Mouse (Mus musculus): ENCODE measurements around the gene Gm20708. TPM values are rescaled to one million over a fixed set of nuclear protein-coding genes. Genes with fewer than 3 reads are reported as not detected.

The Gm20708 gene
- polyA plus RNA-seq, 1 experiment from 2014 or later: 0.31 TPM

GRCm38 (mm10) chr11:117852875-117853274 lies 43.4 kb downstream of the Gm20708 start:
- Histone ChIP-seq H3K9me3 (peaks cover 7% of the 10 kb centered on the region; the same call in 1 of the 2 replicates), H3K4me3 (no peak overlapping the region), H3K4me1 (replicated peaks) (peaks cover 30% of the 10 kb centered on the region), H3K36me3 (peaks cover 69% of the 10 kb centered on the region), H3K27ac (no peak overlapping the region), H3K27me3 (ENCODE audit: insufficient read depth, poor library complexity, severe bottlenecking) (no peaks in the 10 kb centered on the region)
- WGBS: 92% methylated on average over 3 of the region's 3 CpGs
- no peak for DNase-seq (ENCODE audit: low spot score)

GRCm38 (mm10) chr11:117854241-117854640 lies 44.8 kb downstream of the Gm20708 start:
- Histone ChIP-seq H3K27me3 (ENCODE audit: insufficient read depth, poor library complexity, severe bottlenecking) (peaks cover 9% of the 10 kb centered on the region), H3K36me3 (peaks cover 74% of the 10 kb centered on the region), H3K4me1 (replicated peaks) (peaks cover 26% of the 10 kb centered on the region), H3K9me3 (peaks cover 7% of the 10 kb centered on the region; the same call in 1 of the 2 replicates), H3K4me3 (no peak overlapping the region), H3K27ac (no peak overlapping the region)
- DNase-seq (ENCODE audit: low spot score): no peak
- 91% methylated on average over 9 of the region's 9 CpGs for WGBS

- Histone ChIP-seq H3K36me3 (peaks cover 74% of the 10 kb centered on the region), H3K4me3 (no peak overlapping the region), H3K4me1 (replicated peaks) (peaks cover 26% of the 10 kb centered on the region), H3K9me3 (peaks cover 7% of the 10 kb centered on the region; the same call in 1 of the 2 replicates), H3K27ac (no peak overlapping the region), H3K27me3 (ENCODE audit: insufficient read depth, poor library complexity, severe bottlenecking) (peaks cover 20% of the 10 kb centered on the region)
- WGBS: 93% methylated on average over 5 of the region's 5 CpGs
- DNase-seq (ENCODE audit: low spot score): no peak
Measured at GRCm38 (mm10) chr11:117855360-117855759, 45.9 kb downstream of the Gm20708 start.

- H3K4me1 ChIP-seq (replicated peaks): peaks cover 27% of the 10 kb centered on the region
- H3K27ac ChIP-seq: no peak overlapping the region
- peaks cover 72% of the 10 kb centered on the region for H3K36me3 ChIP-seq
- DNase-seq (ENCODE audit: low spot score): no peak
- 82% methylated on average over 1 of the region's 1 CpGs for WGBS
- H3K4me3 ChIP-seq: no peak overlapping the region
- H3K27me3 ChIP-seq (ENCODE audit: insufficient read depth, poor library complexity, severe bottlenecking): peaks cover 26% of the 10 kb centered on the region
- H3K9me3 ChIP-seq: peaks cover 7% of the 10 kb centered on the region; the same call in 1 of the 2 replicates
Measured at GRCm38 (mm10) chr11:117855975-117856374, 46.5 kb downstream of the Gm20708 start.

GRCm38 (mm10) chr11:117857462-117857861 lies 48.0 kb downstream of the Gm20708 start:
- Histone ChIP-seq H3K36me3 (peaks cover 57% of the 10 kb centered on the region), H3K27me3 (ENCODE audit: insufficient read depth, poor library complexity, severe bottlenecking) (peaks cover 41% of the 10 kb centered on the region), H3K4me1 (replicated peaks) (peaks cover 28% of the 10 kb centered on the region), H3K9me3 (peaks cover 7% of the 10 kb centered on the region; the same call in 1 of the 2 replicates), H3K4me3 (no peak overlapping the region), H3K27ac (no peak overlapping the region)
- DNase-seq (ENCODE audit: low spot score): no peak
- 94% methylated on average over 10 of the region's 10 CpGs for whole genome bisulfite sequencing

- peaks cover 50% of the 10 kb centered on the region for H3K27me3 ChIP-seq (ENCODE audit: insufficient read depth, poor library complexity, severe bottlenecking)
- no peak for DNase-seq (ENCODE audit: low spot score)
- 0 out of 2 replicates have a peak overlapping the region, but pooled peaks have one; percentile 5 for H3K27ac ChIP-seq
- H3K9me3 ChIP-seq: peaks cover 7% of the 10 kb centered on the region; the same call in 1 of the 2 replicates
- H3K4me1 ChIP-seq (replicated peaks): peaks cover 38% of the 10 kb centered on the region
- 63% methylated on average over 3 of the region's 3 CpGs for WGBS
- no peak overlapping the region for H3K4me3 ChIP-seq
- H3K36me3 ChIP-seq: peaks cover 48% of the 10 kb centered on the region
Measured at GRCm38 (mm10) chr11:117858392-117858791, 48.9 kb downstream of the Gm20708 start.

GRCm38 (mm10) chr11:117860601-117861000 lies 51.1 kb downstream of the Gm20708 start, which contains the start of gene Tmem235:
TSS of gene Tmem235 (plus strand) at chr11:117860752.
- no peak for DNase-seq (ENCODE audit: low spot score)
- 4% methylated on average over 23 of the region's 23 CpGs for WGBS
- peaks cover 7% of the 10 kb centered on the region; the same call in 1 of the 2 replicates for H3K9me3 ChIP-seq
- H3K36me3 ChIP-seq: peaks cover 28% of the 10 kb centered on the region
- H3K27me3 ChIP-seq (ENCODE audit: insufficient read depth, poor library complexity, severe bottlenecking): peaks cover 70% of the 10 kb centered on the region
- peak within 1 kb of the TSS; percentile 9; the same call in 1 of the 2 replicates for H3K27ac ChIP-seq
- peak within 1 kb of the TSS; percentile 7 for H3K4me3 ChIP-seq
- peaks cover 60% of the 10 kb centered on the region for H3K4me1 ChIP-seq (replicated peaks)

- H3K27ac ChIP-seq: 0 out of 2 replicates have a peak overlapping the region, but pooled peaks have one; percentile 1
- no peak for DNase-seq (ENCODE audit: low spot score)
- H3K9me3 ChIP-seq: no peaks in the 10 kb centered on the region
- H3K27me3 ChIP-seq (ENCODE audit: insufficient read depth, poor library complexity, severe bottlenecking): peaks cover 76% of the 10 kb centered on the region
- 32% methylated on average over 11 of the region's 11 CpGs for WGBS
- H3K4me1 ChIP-seq (replicated peaks): peaks cover 77% of the 10 kb centered on the region
- H3K36me3 ChIP-seq: 0 out of 2 replicates have a peak, but pooled peaks cover 3% of the 10 kb centered on the region
- no peak overlapping the region for H3K4me3 ChIP-seq
Measured at GRCm38 (mm10) chr11:117863174-117863856, 53.8 kb downstream of the Gm20708 start.

GRCm38 (mm10) chr11:117864805-117865204 lies 55.3 kb downstream of the Gm20708 start:
- H3K27ac ChIP-seq: 0 out of 2 replicates have a peak overlapping the region, but pooled peaks have one; percentile 17

GRCm38 (mm10) chr11:117865988-117866387 lies 56.5 kb downstream of the Gm20708 start:
- Histone ChIP-seq H3K27ac (peak overlapping the region; percentile 80), H3K4me3 (peak overlapping the region; percentile 20; the same call in 1 of the 2 replicates), H3K36me3 (0 out of 2 replicates have a peak, but pooled peaks cover 6% of the 10 kb centered on the region), H3K27me3 (ENCODE audit: insufficient read depth, poor library complexity, severe bottlenecking) (peaks cover 62% of the 10 kb centered on the region), H3K9me3 (no peaks in the 10 kb centered on the region), H3K4me1 (replicated peaks) (peaks cover 61% of the 10 kb centered on the region)
- DNase-seq (ENCODE audit: low spot score): peak; percentile 52
- WGBS: 32% methylated on average over 6 of the region's 6 CpGs

More at GRCm38 (mm10) chr11:117864805-117865204, 55.3 kb downstream of the Gm20708 start:
- H3K27me3 ChIP-seq (ENCODE audit: insufficient read depth, poor library complexity, severe bottlenecking): peaks cover 70% of the 10 kb centered on the region
- no peak for DNase-seq (ENCODE audit: low spot score)
- 0 out of 2 replicates have a peak, but pooled peaks cover 6% of the 10 kb centered on the region for H3K36me3 ChIP-seq
- peaks cover 63% of the 10 kb centered on the region for H3K4me1 ChIP-seq (replicated peaks)
- no peak overlapping the region for H3K4me3 ChIP-seq
- H3K9me3 ChIP-seq: no peaks in the 10 kb centered on the region
- WGBS: 71% methylated on average over 2 of the region's 2 CpGs

- Histone ChIP-seq H3K27me3 (ENCODE audit: insufficient read depth, poor library complexity, severe bottlenecking) (peaks cover 34% of the 10 kb centered on the region), H3K36me3 (0 out of 2 replicates have a peak, but pooled peaks cover 6% of the 10 kb centered on the region), H3K4me3 (no peak overlapping the region), H3K4me1 (replicated peaks) (peaks cover 62% of the 10 kb centered on the region), H3K9me3 (no peaks in the 10 kb centered on the region), H3K27ac (peak overlapping the region; percentile 2; the same call in 1 of the 2 replicates)
- WGBS: 39% methylated on average over 12 of the region's 12 CpGs
- DNase-seq (ENCODE audit: low spot score): peak; percentile 79
Measured at GRCm38 (mm10) chr11:117870688-117871365, 61.4 kb downstream of the Gm20708 start.

- DNase-seq (ENCODE audit: low spot score): no peak
- Histone ChIP-seq H3K27me3 (ENCODE audit: insufficient read depth, poor library complexity, severe bottlenecking) (peaks cover 34% of the 10 kb centered on the region), H3K4me3 (no peak overlapping the region), H3K36me3 (0 out of 2 replicates have a peak, but pooled peaks cover 6% of the 10 kb centered on the region), H3K27ac (no peak overlapping the region; the same call in 1 of the 2 replicates), H3K9me3 (no peaks in the 10 kb centered on the region), H3K4me1 (replicated peaks) (peaks cover 60% of the 10 kb centered on the region)
- WGBS: 72% methylated on average over 5 of the region's 5 CpGs
Measured at GRCm38 (mm10) chr11:117871376-117871775, 61.9 kb downstream of the Gm20708 start.

Data from hindbrain, embryonic 10.5 days (tissue).